Mouse (Mus musculus) MEL-GATA-1-ER (cell line): ENCODE results near the gene Hapln4.
A peak's percentile ranks its signal among the peaks of the same experiment; 100 is the strongest.

Experiments
- DNase-seq: peaks from one replicate; pipeline ENCODE4 v3.0.0-alpha.2; 2012; ENCODE audit warnings: low read depth; ENCODE audit errors: extremely low read depth

The Hapln4 gene

DNA sequence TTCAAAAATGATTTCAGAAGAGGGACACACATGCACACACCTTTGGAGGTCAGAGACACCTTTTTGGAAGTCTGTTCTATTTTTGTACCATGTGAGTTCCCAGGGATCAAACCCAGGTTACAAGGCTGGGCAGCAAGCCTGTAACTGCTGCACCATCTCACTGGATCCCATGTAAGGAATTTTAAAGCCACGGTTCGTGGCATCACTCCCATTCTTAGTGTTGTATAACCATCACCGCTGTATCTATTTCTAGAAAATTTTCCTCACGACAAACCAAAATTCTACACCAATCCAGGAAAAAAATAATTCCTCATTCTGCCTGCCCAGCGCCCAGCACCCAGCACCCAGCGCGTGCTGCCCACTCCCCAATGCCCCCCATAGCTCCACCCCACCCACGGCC, 16.0 kb downstream of the Hapln4 start:
- no peak for DNase-seq

DNA sequence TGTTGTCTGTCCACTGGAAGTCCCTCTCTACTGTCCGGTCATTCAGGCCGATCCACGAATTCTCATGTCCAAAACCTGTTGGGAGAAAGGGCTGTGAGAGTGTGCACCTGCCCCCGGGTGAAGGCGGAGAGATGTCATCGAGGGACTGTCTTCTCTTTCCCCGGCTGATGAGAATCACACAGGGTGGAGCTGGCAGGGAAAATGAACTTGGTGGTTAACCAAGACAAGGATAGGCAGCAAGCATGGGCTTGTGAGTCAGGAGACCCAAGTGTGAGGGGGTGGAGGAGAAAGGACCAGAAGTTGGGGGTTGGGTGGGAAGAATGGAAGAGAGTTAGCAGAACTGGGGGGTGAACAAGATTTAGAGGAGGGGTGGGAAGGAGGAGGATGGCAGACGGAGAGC, 17.0 kb downstream of the Hapln4 start:
- no peak for DNase-seq

DNA sequence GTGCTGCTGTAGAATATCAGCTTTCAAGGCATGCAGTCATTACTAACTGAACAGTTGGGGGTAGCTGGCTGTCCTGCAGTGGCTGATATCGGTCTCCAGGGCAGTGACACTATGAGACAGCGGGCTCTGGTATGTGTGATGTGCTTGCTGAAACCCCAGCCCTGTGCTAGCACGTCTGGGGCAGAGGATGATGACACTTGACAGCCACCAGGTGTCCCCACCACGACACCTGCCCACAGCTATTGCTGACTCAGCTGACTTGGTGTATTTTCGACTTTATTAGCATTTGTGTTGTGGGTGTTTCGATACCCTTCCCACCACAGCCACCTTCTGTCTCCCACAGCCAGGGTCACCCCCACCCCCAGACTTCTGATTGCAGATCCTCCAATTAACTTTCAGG, 21.2 kb downstream of the Hapln4 start:
- no peak for DNase-seq

- no peak for DNase-seq
Observed at GRCm38 (mm10) chr8:70104922-70105321, 21.7 kb downstream of the Hapln4 start.

DNA sequence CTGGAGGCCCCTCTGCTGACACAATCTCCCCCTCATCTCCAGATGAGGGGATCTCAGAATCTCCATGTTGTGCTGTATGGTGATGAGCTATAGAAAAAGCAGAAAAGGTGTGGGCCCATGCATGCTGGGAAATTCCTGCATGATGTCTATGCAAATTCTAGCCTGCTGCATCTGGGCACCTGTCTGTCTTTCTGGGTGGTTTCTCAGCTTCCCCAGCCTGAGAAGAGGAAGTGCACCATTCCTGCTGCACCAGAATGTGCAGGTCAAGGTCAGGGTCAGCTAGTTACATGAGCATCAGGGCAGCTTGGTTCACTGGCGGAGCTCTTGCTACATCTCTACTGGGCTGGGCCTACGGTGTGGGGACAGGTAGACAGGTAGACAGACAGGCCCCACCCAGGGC, 27.2 kb downstream of the Hapln4 start:
- DNase-seq, result no peak

DNA sequence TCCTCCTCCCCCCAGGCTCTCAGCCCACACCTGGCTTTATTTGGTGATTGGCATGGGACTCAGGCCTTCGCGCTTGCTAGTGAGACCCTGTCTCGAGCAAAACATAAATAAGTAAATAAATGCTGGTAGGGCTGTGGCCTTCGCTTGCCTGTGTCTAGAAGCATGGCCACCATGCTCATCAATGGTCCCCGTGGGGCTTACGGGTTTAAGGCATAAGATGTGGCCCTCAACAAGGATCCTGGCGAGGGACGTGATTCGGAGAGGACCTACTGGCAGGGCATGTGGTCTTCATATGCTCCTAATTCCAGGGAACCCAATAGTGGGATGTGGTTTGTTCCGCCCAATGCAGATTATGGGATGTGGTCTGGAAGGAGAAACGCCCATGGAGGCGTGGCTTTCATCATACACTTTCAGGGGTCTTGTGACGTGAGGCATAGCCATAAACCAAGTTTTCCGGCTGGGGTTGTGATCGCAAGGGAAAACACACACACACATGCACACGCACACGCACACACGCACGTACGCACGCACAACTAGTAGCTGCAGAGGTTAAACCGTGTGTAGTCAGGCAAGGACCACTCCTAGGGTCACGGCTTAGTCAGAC, 28.0 kb downstream of the Hapln4 start:
- no peak for DNase-seq

- no peak for DNase-seq
Observed at GRCm38 (mm10) chr8:70112401-70113016, 29.3 kb downstream of the Hapln4 start.

- no peak for DNase-seq
Observed at GRCm38 (mm10) chr8:70114488-70114887, 31.2 kb downstream of the Hapln4 start.

- no peak for DNase-seq
Observed at GRCm38 (mm10) chr8:70114892-70115291, 31.6 kb downstream of the Hapln4 start.

DNA sequence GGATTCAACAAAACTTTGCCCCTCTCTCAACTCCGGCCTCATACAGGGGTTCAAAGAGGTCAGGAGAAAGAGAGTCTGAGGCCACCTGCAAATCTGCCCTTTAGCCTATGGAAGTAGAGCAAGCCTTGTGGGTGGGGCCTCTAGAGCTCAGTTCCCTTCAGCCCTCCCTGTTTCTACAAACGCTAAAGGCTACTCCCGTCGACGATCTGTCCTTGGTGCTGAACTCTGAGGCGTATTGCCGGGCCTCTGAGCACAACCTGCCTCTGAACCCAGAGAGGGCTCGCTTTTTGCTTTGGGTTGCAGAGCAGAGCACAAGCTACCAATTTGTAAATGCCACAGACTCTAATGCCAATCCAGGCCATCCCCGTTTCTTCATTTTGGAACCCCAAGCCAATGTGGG, 34.4 kb downstream of the Hapln4 start:
- DNase-seq, result peak; percentile 41

DNA sequence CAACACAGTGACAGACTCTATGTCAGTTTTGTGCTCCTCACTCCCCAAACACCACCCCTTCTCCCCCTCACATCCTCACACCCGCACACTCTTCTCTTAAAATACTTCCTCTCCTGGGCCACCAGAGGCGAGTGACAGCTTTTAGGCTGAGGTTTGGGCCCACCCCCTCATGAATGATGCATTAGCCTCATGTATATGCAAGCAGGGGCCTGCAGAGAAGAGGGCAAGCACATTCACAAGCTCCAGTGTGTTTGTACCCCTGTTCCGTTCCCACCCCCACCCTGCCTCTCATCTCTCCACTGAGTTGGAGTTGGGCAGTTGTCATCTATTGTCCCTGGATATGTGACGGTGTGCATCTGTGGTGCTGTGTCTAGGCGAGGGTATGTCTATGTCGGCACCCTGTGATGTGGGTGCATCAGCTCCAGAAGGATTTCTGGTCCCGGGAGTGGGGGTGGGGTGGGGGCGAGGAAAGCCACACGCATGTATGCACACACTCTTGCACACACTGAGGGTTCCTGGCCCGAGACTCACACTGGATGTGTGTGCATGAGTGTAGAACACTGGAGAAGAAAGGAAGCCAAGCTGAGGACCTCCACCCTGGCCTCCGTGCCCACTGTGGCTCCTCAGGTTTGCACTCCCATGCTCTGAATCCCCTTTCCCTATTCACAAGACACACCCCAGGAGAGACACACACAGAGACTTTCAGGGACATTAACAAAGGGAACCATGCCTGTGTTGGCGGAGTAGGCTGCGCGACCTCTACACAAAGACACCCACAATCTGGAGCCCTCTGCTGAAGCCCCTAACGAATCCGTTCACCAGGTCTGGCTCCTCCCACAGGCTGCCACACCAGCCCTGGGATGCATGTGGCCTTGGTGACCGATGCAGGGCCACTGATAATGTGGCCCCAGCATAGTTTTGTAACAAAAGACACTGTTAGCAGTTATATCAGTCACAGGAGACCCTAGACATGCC, 35.8 kb downstream of the Hapln4 start:
- no peak for DNase-seq

GRCm38 (mm10) chr8:70120667-70121066, 37.4 kb downstream of the Hapln4 start, which contains the start of gene Ncan:
Gene Ncan, minus strand, starts transcription at chr8:70120873.
- no peak for DNase-seq

- no peak for DNase-seq
Observed at GRCm38 (mm10) chr8:70122863-70123262, 39.6 kb downstream of the Hapln4 start.

DNA sequence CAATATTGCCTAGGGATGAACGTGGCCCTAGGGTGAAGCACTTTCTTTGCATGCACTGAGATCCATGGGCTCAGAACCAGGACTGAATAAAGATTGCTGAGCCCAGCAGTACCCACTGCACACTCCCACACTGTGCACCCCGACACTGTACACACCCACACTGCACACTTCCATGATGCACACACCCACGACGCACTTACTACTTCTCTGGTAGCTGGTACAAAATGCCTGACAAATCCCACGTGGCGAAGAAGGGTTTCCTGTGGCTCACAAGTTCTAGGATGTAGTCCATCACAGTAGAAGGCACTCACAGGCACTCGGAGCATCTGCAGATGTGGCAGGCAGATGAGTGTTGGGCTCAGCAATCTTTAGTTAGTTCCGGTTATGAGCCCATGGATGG, 41.7 kb downstream of the Hapln4 start:
- DNase-seq, result no peak

GRCm38 (mm10) chr8:70128435-70128834, 45.2 kb downstream of the Hapln4 start:
- DNase-seq, result no peak

- no peak for DNase-seq
Observed at GRCm38 (mm10) chr8:70129309-70129952, 46.2 kb downstream of the Hapln4 start.

GRCm38 (mm10) chr8:70130066-70130465, 46.8 kb downstream of the Hapln4 start:
- no peak for DNase-seq

- DNase-seq, result peak; percentile 76
Observed at GRCm38 (mm10) chr8:70131166-70131883, 48.1 kb downstream of the Hapln4 start, which contains the start of gene Nr2c2ap. Gene Nr2c2ap, plus strand, starts transcription at chr8:70131333.

GRCm38 (mm10) chr8:70134086-70134485, 50.8 kb downstream of the Hapln4 start:
- no peak for DNase-seq

DNA sequence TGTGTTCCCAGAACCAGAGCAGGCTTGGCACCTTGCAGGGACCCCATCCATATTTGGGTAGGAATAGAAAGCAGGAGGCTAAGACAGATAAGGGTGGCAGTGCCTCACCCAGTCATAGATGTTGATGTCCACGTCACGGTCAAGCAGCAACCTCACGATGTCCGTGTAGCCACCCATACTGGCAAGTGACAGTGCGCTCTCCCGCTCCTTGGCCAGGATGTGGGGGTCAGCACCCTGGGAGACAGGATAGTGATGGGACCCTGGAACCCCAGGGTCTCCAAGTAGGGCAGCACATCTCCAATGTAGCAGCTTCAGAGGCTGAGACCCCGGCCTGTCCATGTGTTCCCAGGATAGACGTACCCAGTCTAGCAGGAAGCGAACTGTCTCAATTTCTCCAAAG, 51.7 kb downstream of the Hapln4 start:
- DNase-seq, result no peak

DNA sequence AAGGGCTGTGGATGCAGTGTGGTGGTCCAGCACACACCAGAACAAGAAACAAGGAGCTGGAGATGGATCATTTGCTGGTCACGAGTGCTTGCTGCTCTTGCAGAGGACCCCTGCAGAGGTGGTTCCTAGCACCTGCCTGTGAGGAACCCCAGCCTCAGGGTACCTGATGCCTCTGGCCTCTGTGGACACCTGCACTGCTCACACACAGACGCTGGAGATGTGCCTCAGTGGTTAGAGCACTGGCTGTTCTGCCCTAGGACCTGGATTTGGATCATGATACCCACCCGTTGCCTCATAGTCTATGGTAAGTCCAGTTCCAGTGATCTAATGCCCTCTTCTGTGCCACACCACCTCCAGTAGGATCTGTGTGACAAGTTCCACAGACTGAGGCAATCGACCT, 53.3 kb downstream of the Hapln4 start:
- DNase-seq, result no peak
